Mouse (Mus musculus) small intestine, adult 2 months (tissue): ENCODE measurements around the gene Timp2. TPM values are rescaled to one million over a fixed set of nuclear protein-coding genes. Genes with fewer than 3 reads are reported as not detected.
"Not testable (repeated sequence)": the region's sequence is repeated elsewhere in the genome, so short reads cannot be mapped to it uniquely, and the experiment has no call there.

Source experiments
- H3K27ac ChIP-seq: fragments of 200-500 bp; 2 replicates; pipeline ENCODE4 v1.5.1; 2012; ENCODE audit warnings: low read depth, low read length, control low read depth, inconsistent platforms; ENCODE audit not compliant: insufficient read depth
- H3K27me3 ChIP-seq: fragments of 200-500 bp; 2 replicates; pipeline ENCODE4 v1.6.1; 2012; ENCODE audit warnings: mild to moderate bottlenecking, moderate library complexity, low read length, inconsistent platforms; ENCODE audit not compliant: control insufficient read depth, insufficient read depth
- H3K36me3 ChIP-seq: fragments of 200-500 bp; 2 replicates; pipeline ENCODE4 v1.6.1; 2012; ENCODE audit warnings: mild to moderate bottlenecking, low read length, control low read depth, inconsistent platforms; ENCODE audit not compliant: control insufficient read depth, insufficient read depth
- H3K4me1 ChIP-seq: fragments of 200-500 bp; 2 replicates; pipeline ENCODE4 v1.6.1; 2012; ENCODE audit warnings: low read length, inconsistent platforms, mixed read lengths; ENCODE audit not compliant: control insufficient read depth, insufficient read depth, insufficient read length
- H3K4me3 ChIP-seq: fragments of 200-500 bp; 2 replicates; pipeline ENCODE4 v1.5.1; 2012; ENCODE audit warnings: low read depth, mild to moderate bottlenecking, control low read depth, inconsistent platforms, low read length, moderate library complexity
- CTCF ChIP-seq: fragments of 200-500 bp; IDR thresholded peaks from 2 replicates; pipeline ENCODE4 v1.5.1; 2012; ENCODE audit warnings: low read depth, mild to moderate bottlenecking, control low read depth, inconsistent platforms, low read length, moderate library complexity, mixed read lengths; ENCODE audit not compliant: insufficient replicate concordance, insufficient read length; ENCODE audit errors: extremely low read depth
- POLR2A ChIP-seq: fragments of 200-500 bp; IDR thresholded peaks from 2 replicates; pipeline ENCODE4 v1.6.1; 2012; ENCODE audit warnings: low read depth, mild to moderate bottlenecking, control low read depth, inconsistent platforms, low read length, moderate library complexity
- WGBS: fragments of 180-500 bp; shearing (Covaris S2); methylation state at CpG from one replicate; pipeline ENCODE4 v1.1.7; 2018; 5-methylcytosine and 5-hydroxymethylcytosine counted together
- polyA plus RNA-seq: library from polyadenylated mRNA; depleted of rRNA; stranded (reverse); fragments of >200 nt; gene quantifications from 2 replicates; pipeline ENCODE4 v1.2.3, GENCODE M21; 2012

Gene Timp2
- polyA plus RNA-seq, 1 experiment = 27.7 TPM

DNA sequence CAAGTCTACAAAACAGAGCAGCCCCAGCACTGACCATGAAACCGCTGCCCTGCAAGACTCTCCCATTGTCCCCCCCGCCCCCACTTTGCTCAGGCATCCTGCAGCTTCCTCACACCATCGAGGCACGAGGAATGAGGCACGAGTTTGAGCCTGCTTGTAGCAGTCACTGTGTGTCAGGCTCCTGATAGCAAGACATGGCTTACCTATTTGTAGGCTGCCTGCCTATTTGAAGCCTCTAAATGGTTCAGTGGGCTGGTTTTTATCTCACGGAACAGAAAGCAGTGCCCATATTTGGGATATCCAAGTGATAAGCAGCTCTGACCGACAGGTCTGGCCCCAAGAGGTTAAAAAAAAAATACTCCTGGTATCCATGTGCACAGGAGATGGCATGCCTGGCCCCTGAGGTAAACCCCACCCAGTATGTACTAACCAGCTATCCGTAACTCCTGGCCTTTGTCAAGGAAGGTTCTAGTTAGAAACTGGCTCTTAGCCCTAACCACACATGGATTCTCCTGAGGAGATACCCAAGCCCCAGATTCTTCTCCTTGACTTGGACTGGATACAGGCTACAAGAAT, 39.2 kb downstream of the Timp2 start:
- Histone ChIP-seq H3K27ac (no peak overlapping the region), H3K4me1 (no peaks in the 10 kb centered on the region), H3K4me3 (no peak overlapping the region), H3K36me3 (no peaks in the 10 kb centered on the region), H3K27me3 (no peaks in the 10 kb centered on the region)
- 80% methylated on average over 8 of the region's 8 CpGs for WGBS
- TF ChIP-seq CTCF = no peak
- TF ChIP-seq POLR2A = no peak

DNA sequence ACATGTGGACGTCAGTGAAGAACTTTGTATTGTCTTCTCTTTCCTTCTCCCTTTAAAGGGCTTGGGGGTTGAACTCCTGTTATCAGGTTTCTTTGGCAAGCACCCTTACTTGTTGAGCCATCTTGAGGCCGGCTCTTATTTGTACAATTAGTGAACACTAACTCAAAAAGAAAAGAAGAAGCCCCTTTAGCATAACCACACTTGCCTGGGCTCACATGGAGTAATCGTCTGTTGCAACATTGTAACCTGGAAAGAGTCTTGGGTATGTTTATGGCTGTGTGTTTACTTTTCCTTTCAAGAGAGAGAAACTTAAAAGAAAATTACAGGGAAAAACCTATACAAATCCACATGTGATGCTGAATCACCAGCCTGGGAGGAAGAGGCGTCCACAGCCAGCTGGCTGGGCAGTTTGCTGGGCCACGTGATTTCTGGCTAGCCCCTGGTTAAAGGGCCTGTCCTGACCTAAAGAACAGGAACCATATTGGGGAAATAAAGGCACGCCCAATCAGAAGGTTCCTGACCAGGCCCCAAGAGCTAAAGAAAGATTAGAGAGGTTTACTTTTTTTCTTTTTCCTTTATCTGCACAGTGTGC, 43.3 kb downstream of the Timp2 start:
- Histone ChIP-seq H3K4me1 (no peaks in the 10 kb centered on the region), H3K27ac (no peak overlapping the region), H3K27me3 (no peaks in the 10 kb centered on the region), H3K4me3 (no peak overlapping the region), H3K36me3 (no peaks in the 10 kb centered on the region)
- TF ChIP-seq CTCF (no peak), POLR2A (no peak)
- 44% methylated on average over 6 of the region's 6 CpGs for WGBS

DNA sequence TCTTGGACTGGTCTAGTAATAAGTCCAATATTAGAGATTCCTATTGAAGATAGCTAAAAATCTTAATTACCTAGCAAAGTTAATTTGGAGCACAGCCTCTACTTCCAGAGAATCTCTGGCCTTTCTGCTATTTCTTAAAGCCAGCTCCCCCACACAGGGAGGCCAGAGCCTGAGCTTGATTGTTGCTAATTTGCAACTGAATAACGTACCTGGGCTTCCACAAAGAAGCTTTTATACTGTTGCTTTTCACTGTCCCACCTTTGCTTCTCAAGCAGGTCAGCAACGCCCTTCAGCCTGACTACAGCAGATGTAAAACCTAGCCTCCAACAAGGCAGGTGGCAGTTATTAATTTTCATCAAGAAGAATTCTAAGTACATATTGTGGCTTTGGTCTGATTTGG, 47.6 kb downstream of the Timp2 start:
- not testable (repeated sequence) for H3K27me3 ChIP-seq, H3K36me3 ChIP-seq, H3K27ac ChIP-seq, H3K4me1 ChIP-seq, H3K4me3 ChIP-seq
- 95% methylated on average over 2 of the region's 2 CpGs for WGBS

DNA sequence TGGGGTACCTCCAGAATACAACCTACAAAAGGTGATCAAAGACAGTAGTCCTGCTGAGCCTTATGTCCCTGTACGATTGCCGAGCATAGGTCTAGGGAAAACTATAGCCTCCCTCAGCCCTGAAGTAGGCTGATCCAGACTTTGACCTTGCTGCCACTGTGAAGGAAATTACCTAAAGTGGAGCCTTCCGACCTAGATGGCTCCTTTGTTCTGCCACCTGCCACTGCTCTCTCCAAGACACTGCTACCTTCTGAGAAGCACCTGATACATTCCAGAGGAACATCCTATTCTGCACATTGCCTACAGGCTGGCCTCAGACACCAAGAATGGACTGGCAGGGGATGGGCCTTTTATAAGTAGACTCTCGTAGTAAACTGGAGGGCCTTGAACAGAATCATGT, 51.6 kb downstream of the Timp2 start:
- H3K4me1 ChIP-seq, H3K27me3 ChIP-seq, H3K4me3 ChIP-seq, H3K36me3 ChIP-seq, H3K27ac ChIP-seq: not testable (repeated sequence)
- WGBS = 45% methylated on average over 4 of the region's 4 CpGs

DNA sequence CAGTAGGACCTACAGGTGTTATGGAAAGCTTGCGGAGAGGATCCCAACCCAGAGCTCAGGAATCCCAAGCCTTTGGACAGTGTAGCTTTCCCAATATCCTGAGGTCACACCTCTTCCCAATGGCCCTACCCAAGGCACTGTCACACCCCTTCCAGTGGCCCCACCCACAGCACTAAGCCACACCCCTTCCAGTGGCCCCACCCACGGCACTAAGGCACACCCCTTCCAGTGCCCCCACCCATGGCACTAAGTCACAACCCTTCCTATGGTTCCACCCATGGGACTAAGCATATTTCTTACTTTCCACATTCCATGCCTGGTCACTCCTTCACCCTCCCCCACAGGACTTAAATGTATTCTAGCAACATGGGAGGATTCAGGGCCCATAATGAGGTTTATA, 56.7 kb downstream of the Timp2 start:
- TF ChIP-seq POLR2A (no peak), CTCF (no peak)
- WGBS = 60% methylated on average over 2 of the region's 2 CpGs
- Histone ChIP-seq H3K36me3 (no peaks in the 10 kb centered on the region), H3K27ac (no peak overlapping the region), H3K27me3 (no peaks in the 10 kb centered on the region), H3K4me3 (no peak overlapping the region), H3K4me1 (no peaks in the 10 kb centered on the region)

DNA sequence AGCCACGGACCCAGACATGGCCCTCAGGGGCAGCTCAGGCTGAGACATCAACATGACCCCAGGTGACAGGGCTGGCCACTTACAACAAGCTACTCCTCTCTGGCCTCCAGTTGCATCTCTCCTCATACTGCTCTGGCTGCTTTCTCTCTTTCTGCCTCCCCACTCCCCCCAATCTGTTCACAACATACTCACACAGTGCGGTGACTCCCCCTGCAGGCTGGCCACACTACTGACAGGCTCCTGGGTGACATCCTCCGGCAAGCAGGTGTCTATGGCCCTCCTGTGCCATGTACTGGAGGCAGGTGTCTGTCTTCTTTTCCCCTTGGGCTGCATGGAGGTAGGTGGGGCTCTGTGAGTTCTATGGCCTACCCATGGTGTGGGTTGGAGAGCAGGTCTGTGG, 57.6 kb downstream of the Timp2 start:
- Histone ChIP-seq H3K36me3 (no peaks in the 10 kb centered on the region), H3K4me1 (no peaks in the 10 kb centered on the region), H3K27ac (no peak overlapping the region), H3K4me3 (no peak overlapping the region), H3K27me3 (no peaks in the 10 kb centered on the region)
- TF ChIP-seq CTCF = no peak
- TF ChIP-seq POLR2A = no peak
- WGBS = 89% methylated on average over 3 of the region's 3 CpGs

DNA sequence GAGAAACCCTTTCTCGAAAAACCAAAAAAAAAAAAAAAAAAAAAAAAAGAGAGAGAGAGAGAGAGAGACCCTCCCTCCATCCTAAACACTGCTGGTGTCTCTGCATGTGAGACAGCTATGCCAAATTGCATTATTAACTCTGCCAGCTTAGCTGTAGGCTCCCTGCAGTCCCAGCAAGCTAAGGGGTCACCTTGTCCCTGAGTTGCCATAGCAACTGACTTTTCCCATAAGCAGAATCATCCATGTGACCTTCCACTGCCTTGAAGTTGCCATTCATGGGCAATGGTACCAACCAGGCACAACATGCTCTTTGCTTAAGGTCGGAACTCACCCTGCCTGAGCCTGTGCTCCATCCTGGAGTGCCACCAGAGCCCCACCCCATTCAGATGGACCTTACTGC, 60.5 kb downstream of the Timp2 start:
- Histone ChIP-seq H3K36me3 (no peaks in the 10 kb centered on the region), H3K27ac (no peak overlapping the region), H3K4me3 (no peak overlapping the region), H3K27me3 (no peaks in the 10 kb centered on the region), H3K4me1 (no peaks in the 10 kb centered on the region)
- 58% methylated on average over 2 of the region's 2 CpGs for WGBS
- TF ChIP-seq CTCF (no peak), POLR2A (no peak)

DNA sequence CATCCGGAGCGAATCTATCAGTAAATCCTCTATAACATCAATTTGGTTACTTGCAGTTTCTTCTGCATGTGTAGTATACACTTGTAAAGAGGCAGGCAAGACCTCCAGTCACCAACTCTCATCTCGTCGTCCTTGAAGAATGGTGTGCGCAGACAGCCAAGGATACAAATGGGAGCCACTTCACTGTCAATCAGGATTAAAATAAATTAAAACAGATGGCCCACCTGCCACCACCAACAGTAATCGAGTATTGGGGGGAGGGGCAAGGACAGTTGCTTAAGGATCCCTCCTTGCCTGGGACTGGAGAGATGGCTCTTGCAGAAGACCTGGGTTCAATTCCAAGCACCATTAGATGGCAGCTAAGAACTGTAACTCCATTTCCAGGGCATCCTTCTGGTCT, 62.9 kb downstream of the Timp2 start:
- no peaks in the 10 kb centered on the region for H3K27me3 ChIP-seq

More for the DNA sequence above, 62.9 kb downstream of the Timp2 start:
- H3K4me3 ChIP-seq = no peak overlapping the region
- no peak overlapping the region for H3K27ac ChIP-seq
- no peaks in the 10 kb centered on the region for H3K36me3 ChIP-seq
- 61% methylated on average over 6 of the region's 6 CpGs for WGBS
- H3K4me1 ChIP-seq = peaks cover 9% of the 10 kb centered on the region; the same call in 1 of the 2 replicates
- TF ChIP-seq POLR2A (no peak), CTCF (no peak)
